Mouse (Mus musculus): ENCODE results near the gene Epn3. TPM values are rescaled to one million over a fixed set of nuclear protein-coding genes. Genes with fewer than 3 reads are reported as not detected.

Epn3 gene
- not detected in 2 replicates for polyA plus RNA-seq (2012; ENCODE audit: low replicate concordance)

GRCm38 (mm10) chr11:94499661-94500152, at the start of gene Epn3:
Gene Epn3 (minus strand): TSS chr11:94499974.

GRCm38 (mm10) chr11:94548888-94549690, 49.3 kb upstream of the Epn3 start, which contains the start of gene Rsad1:
Gene Rsad1 (minus strand): TSS chr11:94549255.

GRCm38 (mm10) chr11:94521219-94521843, 21.6 kb upstream of the Epn3 start, which contains the start of gene Mycbpap:
Gene Mycbpap (minus strand): TSS chr11:94521742.

GRCm38 (mm10) chr11:94486001-94486400, 13.8 kb downstream of the Epn3 start, which contains the start of gene Spata20:
Gene Spata20 (minus strand): TSS chr11:94486179.

GRCm38 (mm10) chr11:94473707-94474543, 25.8 kb downstream of the Epn3 start, which contains the start of gene Cacna1g:
Gene Cacna1g (minus strand): TSS chr11:94474198.

Other genes with a start within 250 kb of the Epn3 start
- not detected in 2 replicates for gene Gm21885, start 218.1 kb downstream of the Epn3 start, polyA plus RNA-seq (2012; ENCODE audit: low replicate concordance)
- 6.1 and 22.5 TPM in 2 replicates for gene Luc7l3, start 178.0 kb downstream of the Epn3 start, polyA plus RNA-seq (2012; ENCODE audit: low replicate concordance)
- gene Ankrd40, start 172.0 kb downstream of the Epn3 start, polyA plus RNA-seq (2012; ENCODE audit: low replicate concordance): 36.3 and 54.4 TPM in 2 replicates
- gene Abcc3, start 107.0 kb downstream of the Epn3 start, polyA plus RNA-seq (2012; ENCODE audit: low replicate concordance): 2.4 and 6.9 TPM in 2 replicates
- gene Cacna1g, start 25.8 kb downstream of the Epn3 start, polyA plus RNA-seq (2012; ENCODE audit: low replicate concordance): 10.0 and 13.3 TPM in 2 replicates
- gene Spata20, start 13.8 kb downstream of the Epn3 start, polyA plus RNA-seq (2012; ENCODE audit: low replicate concordance): not detected in 2 replicates
- not detected in 2 replicates for gene Mycbpap, start 21.8 kb upstream of the Epn3 start, polyA plus RNA-seq (2012; ENCODE audit: low replicate concordance)
- gene Rsad1, start 49.3 kb upstream of the Epn3 start, polyA plus RNA-seq (2012; ENCODE audit: low replicate concordance): 0.38 and 0.81 TPM in 2 replicates
- gene Chad, start 65.1 kb upstream of the Epn3 start, polyA plus RNA-seq (2012; ENCODE audit: low replicate concordance): 0.27 TPM in 1 of 2 replicates, not detected in the other
- gene Acsf2, start 101.9 kb upstream of the Epn3 start, polyA plus RNA-seq (2012; ENCODE audit: low replicate concordance): 52.4 and 61.1 TPM in 2 replicates
- gene Lrrc59, start 129.8 kb upstream of the Epn3 start, polyA plus RNA-seq (2012; ENCODE audit: low replicate concordance): 108 and 211 TPM in 2 replicates
- gene Mrpl27, start 153.8 kb upstream of the Epn3 start, polyA plus RNA-seq (2012; ENCODE audit: low replicate concordance): 24.1 and 26.9 TPM in 2 replicates
- gene Eme1, start 154.0 kb upstream of the Epn3 start, polyA plus RNA-seq (2012; ENCODE audit: low replicate concordance): 3.7 and 12.1 TPM in 2 replicates
- 11.8 and 17.3 TPM in 2 replicates for gene Xylt2, start 177.5 kb upstream of the Epn3 start, polyA plus RNA-seq (2012; ENCODE audit: low replicate concordance)
- gene Gm11541, start 204.5 kb upstream of the Epn3 start, polyA plus RNA-seq (2012; ENCODE audit: low replicate concordance): not detected in 2 replicates
- not detected in 2 replicates for gene Cdc34b, start 241.8 kb upstream of the Epn3 start, polyA plus RNA-seq (2012; ENCODE audit: low replicate concordance)